In genomic region chr11:113512150-113512549, GRCm38 (mm10) we compare ENCODE assay signal across 12 mouse cellular contexts.
DNase-seq lines count a peak whose midpoint lies in the region; ATAC-seq lines count a peak whose summit lies in the region.
"Had no signal": no experiment of that assay in that cellular context is flagged by ENCODE, and none has a peak within 500 bp of the region (broad histone marks: within the 10 kb centered on the region; RNA-seq: fewer than 3 reads in every experiment).

No protein-coding gene starts in this region.

- DNase-seq in testis, postnatal 14 days (ENCODE audit: low spot score): peak; percentile 19
- no peak for DNase-seq in testis, postnatal 10 days (ENCODE audit: low spot score)
- DNase-seq in c-Kit-positive CD71-positive TER-119-negative erythroid progenitor cells, embryonic 14.5 days (ENCODE audit: low read depth): peak; percentile 47
- DNase-seq in liver, embryonic 13.5 days: peak; percentile 68
- DNase-seq in adrenal gland, postnatal 36 days: no peak
- DNase-seq in urinary bladder, postnatal 25 days (ENCODE audit: low spot score): no peak
- DNase-seq: adrenal gland, adult 8-10 months; heart, adult 18-20 months; kidney, adult 8-10 months; right cerebral cortex, postnatal 14 days had no signal

- ATAC-seq in liver, embryonic 13.5 days (ENCODE audit: low read depth): peak; percentile 78
- ATAC-seq in monocyte, adult 5-6 weeks (replicated peaks; ENCODE audit: insufficient number of reproducible peaks, low FRiP score, low TSS enrichment, poor library complexity, severe bottlenecking): no peak

- H3K4me3 ChIP-seq in liver, embryonic 13.5 days (replicated peaks): no peak overlapping the region

- H3K9ac ChIP-seq in liver, embryonic 13.5 days: no peak overlapping the region

- H3K36me3 ChIP-seq in liver, embryonic 13.5 days: no peaks in the 10 kb centered on the region

- H3K27ac ChIP-seq in liver, embryonic 13.5 days: peak overlapping the region; percentile 27; the same call in 1 of the 2 replicates
- H3K27ac ChIP-seq: macrophage had no signal

- H3K27me3 ChIP-seq in liver, embryonic 13.5 days: no peaks in the 10 kb centered on the region

- H3K4me2 ChIP-seq in liver, embryonic 13.5 days: no peak overlapping the region

- peaks cover 26% of the 10 kb centered on the region for H3K4me1 ChIP-seq in liver, embryonic 13.5 days (replicated peaks)

- no peaks in the 10 kb centered on the region for H3K9me3 ChIP-seq in liver, embryonic 13.5 days (replicated peaks)

- WGBS in liver, embryonic 13.5 days (ENCODE audit: insufficient replicate concordance): 52% methylated on average over 7 of the region's 7 CpGs

Comparison
In these comparisons a context has a peak if more than half of its experiments do, and no peak if none do; other contexts are left out.
1. DNase-seq: peak in testis, postnatal 14 days (single experiment), c-Kit-positive CD71-positive TER-119-negative erythroid progenitor cells, embryonic 14.5 days (single experiment) and liver, embryonic 13.5 days (single experiment); none in testis, postnatal 10 days (single experiment), adrenal gland, postnatal 36 days (0 of 2) and urinary bladder, postnatal 25 days (single experiment).